Comparison of ENCODE assay signal across 8 mouse cellular contexts in the genomic region with DNA sequence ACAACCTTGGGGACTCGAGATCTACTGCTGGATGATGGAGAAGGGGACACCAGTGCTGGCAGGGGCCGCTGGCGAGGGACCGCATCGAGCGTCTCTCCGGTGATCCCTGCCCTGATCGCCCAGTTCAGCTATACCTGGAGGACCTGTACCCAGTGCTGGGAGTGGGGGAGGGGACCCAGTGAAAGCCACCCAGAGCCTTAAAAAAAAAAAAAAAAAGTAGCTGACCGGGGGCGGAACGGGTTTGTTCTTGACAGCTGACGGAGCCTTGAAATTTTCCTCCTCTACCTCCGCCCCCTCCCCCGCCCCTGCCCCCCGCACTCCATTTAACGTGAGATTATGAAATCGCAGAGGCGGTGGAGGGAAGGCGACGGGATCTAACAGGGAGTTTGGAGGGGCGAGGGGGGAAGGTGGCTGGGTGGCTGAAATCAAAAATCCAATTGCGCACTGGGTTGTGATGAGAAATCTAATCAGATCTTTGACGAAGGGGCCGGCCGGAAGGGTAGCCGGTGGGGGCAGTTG.
DNase-seq lines count a peak whose midpoint lies in the region; ATAC-seq and TF ChIP-seq lines count a peak whose summit lies in the region.

No protein-coding gene starts in this region.

- peak; percentile 71; the same call in 1 of the 2 replicates for ATAC-seq in embryonic facial prominence, embryonic 12.5 days (ENCODE audit: insufficient number of reproducible peaks, insufficient read depth, low FRiP score, low TSS enrichment)
- ATAC-seq in hindbrain, embryonic 15.5 days (ENCODE audit: low FRiP score, low read depth), result peak; percentile 81

- no peaks in the 10 kb centered on the region for H3K9me3 ChIP-seq in heart, embryonic 10.5 days
- no peaks in the 10 kb centered on the region for H3K9me3 ChIP-seq in embryonic facial prominence, embryonic 12.5 days
- no peaks in the 10 kb centered on the region for H3K9me3 ChIP-seq in hindbrain, embryonic 15.5 days
- no peaks in the 10 kb centered on the region for H3K9me3 ChIP-seq in limb, embryonic 10.5 days (replicated peaks)

- TF ChIP-seq CTCF in olfactory bulb, adult 2 months (IDR thresholded peaks at IDR 0.05; ENCODE audit: insufficient read depth, low read depth, low read length), result no peak

- H3K27ac ChIP-seq in heart, embryonic 10.5 days, result no peak overlapping the region
- peak overlapping the region; percentile 83; the same call in 1 of the 2 replicates for H3K27ac ChIP-seq in embryonic facial prominence, embryonic 12.5 days
- H3K27ac ChIP-seq in hindbrain, embryonic 15.5 days (replicated peaks), result peak overlapping the region; percentile 95
- no peak overlapping the region for H3K27ac ChIP-seq in limb, embryonic 10.5 days
- peak overlapping the region; percentile 79 for H3K27ac ChIP-seq in olfactory bulb, adult 2 months (ENCODE audit: insufficient read depth, low read depth, low read length)

- TF ChIP-seq POLR2A in olfactory bulb, adult 2 months (IDR thresholded peaks at IDR 0.05; ENCODE audit: insufficient read depth, low read depth, low read length), result no peak

- H3K36me3 ChIP-seq in heart, embryonic 10.5 days, result no peaks in the 10 kb centered on the region
- no peaks in the 10 kb centered on the region for H3K36me3 ChIP-seq in embryonic facial prominence, embryonic 12.5 days
- H3K36me3 ChIP-seq in hindbrain, embryonic 15.5 days, result no peaks in the 10 kb centered on the region
- H3K36me3 ChIP-seq in limb, embryonic 10.5 days, result no peaks in the 10 kb centered on the region

- H3K9ac ChIP-seq in embryonic facial prominence, embryonic 12.5 days, result peak overlapping the region; percentile 36
- H3K9ac ChIP-seq in hindbrain, embryonic 15.5 days, result peak overlapping the region; percentile 70

- DNase-seq in heart, embryonic 10.5 days (ENCODE audit: low spot score), result no peak
- no peak for DNase-seq in heart, postnatal 4 days
- DNase-seq in Muller cell, postnatal 12 days (ENCODE audit: inconsistent ontology term), result peak; percentile 83
- DNase-seq in limb, embryonic 10.5 days (ENCODE audit: low spot score), result peak; percentile 62
- no peak for DNase-seq in spleen, postnatal 4 days (ENCODE audit: low spot score in 2 of 2)

- no peaks in the 10 kb centered on the region for H3K4me1 ChIP-seq in heart, embryonic 10.5 days
- H3K4me1 ChIP-seq in embryonic facial prominence, embryonic 12.5 days, result 0 out of 2 replicates have a peak, but pooled peaks cover 5% of the 10 kb centered on the region
- H3K4me1 ChIP-seq in hindbrain, embryonic 15.5 days (replicated peaks), result peaks cover 26% of the 10 kb centered on the region
- no peaks in the 10 kb centered on the region; the same call in 1 of the 2 replicates for H3K4me1 ChIP-seq in limb, embryonic 10.5 days
- no peaks in the 10 kb centered on the region for H3K4me1 ChIP-seq in olfactory bulb, adult 2 months (ENCODE audit: control insufficient read depth, insufficient read depth, low read length)

- WGBS in heart, embryonic 10.5 days, result 0% methylated on average over 26 of the region's 26 CpGs
- WGBS in embryonic facial prominence, embryonic 12.5 days, result 0% methylated on average over 26 of the region's 26 CpGs
- under 1% methylated on average over 26 of the region's 26 CpGs for WGBS in hindbrain, embryonic 15.5 days
- WGBS in limb, embryonic 10.5 days, result under 1% methylated on average over 26 of the region's 26 CpGs
- WGBS in olfactory bulb, adult 2 months, result under 1% methylated on average over 26 of the region's 26 CpGs

- H3K4me2 ChIP-seq in embryonic facial prominence, embryonic 12.5 days (replicated peaks), result peak overlapping the region; percentile 75
- H3K4me2 ChIP-seq in hindbrain, embryonic 15.5 days, result peak overlapping the region; percentile 71

- H3K27me3 ChIP-seq in heart, embryonic 10.5 days (ENCODE audit: insufficient read depth, poor library complexity, severe bottlenecking), result peaks cover 10% of the 10 kb centered on the region; the same call in 1 of the 2 replicates
- H3K27me3 ChIP-seq in embryonic facial prominence, embryonic 12.5 days, result 0 out of 2 replicates have a peak, but pooled peaks cover 4% of the 10 kb centered on the region
- H3K27me3 ChIP-seq in hindbrain, embryonic 15.5 days, result no peaks in the 10 kb centered on the region
- peaks cover 23% of the 10 kb centered on the region for H3K27me3 ChIP-seq in limb, embryonic 10.5 days (ENCODE audit: low read depth, poor library complexity, severe bottlenecking)

- peak overlapping the region; percentile 64 for H3K4me3 ChIP-seq in heart, embryonic 10.5 days
- peak overlapping the region; percentile 43 for H3K4me3 ChIP-seq in embryonic facial prominence, embryonic 12.5 days
- H3K4me3 ChIP-seq in hindbrain, embryonic 15.5 days, result peak overlapping the region; percentile 73
- peak overlapping the region; percentile 55 for H3K4me3 ChIP-seq in limb, embryonic 10.5 days
- peak overlapping the region; percentile 83 for H3K4me3 ChIP-seq in olfactory bulb, adult 2 months (ENCODE audit: insufficient read depth, low read depth, low read length)

Comparison
In these comparisons a context has a peak if more than half of its experiments do, and no peak if none do; other contexts are left out.
1. DNase-seq: peak in Muller cell, postnatal 12 days (single experiment) and limb, embryonic 10.5 days (single experiment); none in heart, embryonic 10.5 days (single experiment), heart, postnatal 4 days (single experiment) and spleen, postnatal 4 days (0 of 2).
2. H3K27ac ChIP-seq: peak in embryonic facial prominence, embryonic 12.5 days (single experiment), hindbrain, embryonic 15.5 days (single experiment) and olfactory bulb, adult 2 months (single experiment); none in heart, embryonic 10.5 days (single experiment) and limb, embryonic 10.5 days (single experiment).
3. Peak in every context shown above with its lines, with median percentiles within 50 percentile points of each other: H3K4me3 ChIP-seq.